Mouse (Mus musculus) right cerebral cortex, adult 18-20 months (tissue): ENCODE measurements around the gene Xrn1.
"Not testable (repeated sequence)": the region's sequence is repeated elsewhere in the genome, so short reads cannot be mapped to it uniquely, and the experiment has no call there.

Experiments
- DNase-seq: peaks from one replicate; pipeline ENCODE4 v3.0.0; 2022; ENCODE audit warnings: mixed read lengths

The Xrn1 gene

GRCm38 (mm10) chr9:95954585-95955461 lies at the start of gene Xrn1:
TSS of gene Xrn1 (plus strand) at chr9:95954760.
- DNase-seq, result peak; percentile 92

- DNase-seq, result no peak
Measured at GRCm38 (mm10) chr9:95932855-95933254, 21.7 kb upstream of the Xrn1 start.

- DNase-seq, result no peak
Measured at GRCm38 (mm10) chr9:95953658-95954057, 902 bp upstream of the Xrn1 start.

GRCm38 (mm10) chr9:95954226-95954584 lies 355 bp upstream of the Xrn1 start:
- DNase-seq, result no peak

- no peak for DNase-seq
Measured at GRCm38 (mm10) chr9:95957611-95958010, 3.1 kb downstream of the Xrn1 start.

- DNase-seq, result no peak
Measured at GRCm38 (mm10) chr9:95958041-95958730, 3.6 kb downstream of the Xrn1 start.

GRCm38 (mm10) chr9:95958731-95959105 lies 4.2 kb downstream of the Xrn1 start:
- not testable (repeated sequence) for DNase-seq

GRCm38 (mm10) chr9:95959246-95959645 lies 4.7 kb downstream of the Xrn1 start:
- no peak for DNase-seq

- no peak for DNase-seq
Measured at GRCm38 (mm10) chr9:95959732-95960428, 5.3 kb downstream of the Xrn1 start.

GRCm38 (mm10) chr9:95961058-95961457 lies 6.5 kb downstream of the Xrn1 start:
- no peak for DNase-seq

- no peak for DNase-seq
Measured at GRCm38 (mm10) chr9:95964037-95964436, 9.5 kb downstream of the Xrn1 start.

GRCm38 (mm10) chr9:95978279-95978678 lies 23.7 kb downstream of the Xrn1 start:
- DNase-seq, result no peak

- DNase-seq, result no peak
Measured at GRCm38 (mm10) chr9:95979896-95980295, 25.3 kb downstream of the Xrn1 start.

GRCm38 (mm10) chr9:95992255-95992654 lies 37.7 kb downstream of the Xrn1 start:
- DNase-seq, result no peak

GRCm38 (mm10) chr9:96004455-96004854 lies 49.9 kb downstream of the Xrn1 start:
- no peak for DNase-seq

GRCm38 (mm10) chr9:96010664-96011063 lies 56.1 kb downstream of the Xrn1 start:
- no peak for DNase-seq

- no peak for DNase-seq
Measured at GRCm38 (mm10) chr9:96023921-96024320, 69.4 kb downstream of the Xrn1 start.

GRCm38 (mm10) chr9:96027913-96028312 lies 73.4 kb downstream of the Xrn1 start:
- no peak for DNase-seq

- DNase-seq, result peak; percentile 11
Measured at GRCm38 (mm10) chr9:96028818-96029217, 74.3 kb downstream of the Xrn1 start.

- DNase-seq, result no peak
Measured at GRCm38 (mm10) chr9:96029886-96030285, 75.3 kb downstream of the Xrn1 start.

- DNase-seq, result no peak
Measured at GRCm38 (mm10) chr9:96035371-96036086, 81.0 kb downstream of the Xrn1 start.

- no peak for DNase-seq
Measured at GRCm38 (mm10) chr9:96044214-96044613, 89.7 kb downstream of the Xrn1 start.

- no peak for DNase-seq
Measured at GRCm38 (mm10) chr9:96051501-96051900, 96.9 kb downstream of the Xrn1 start.
